Mouse (Mus musculus) subcutaneous adipose tissue, adult 2 months (tissue): ENCODE data around the gene Sec14l1. TPM values are rescaled to one million over a fixed set of nuclear protein-coding genes. Genes with fewer than 3 reads are reported as not detected.

Experiments
- polyA plus RNA-seq: library from polyadenylated mRNA; depleted of rRNA; stranded (reverse); fragments of >200 nt; gene quantifications from 2 replicates; pipeline ENCODE4 v1.2.3, GENCODE M21; 2012; ENCODE audit warnings: low replicate concordance; rRNA removed

Sec14l1 gene
- 91.7 and 93.7 TPM in 2 replicates for polyA plus RNA-seq

GRCm38 (mm10) chr11:117114592-117115345 lies at the start of gene Sec14l1:
TSS of gene Sec14l1 (plus strand) at chr11:117115168.

GRCm38 (mm10) chr11:117199282-117200175 lies 84.6 kb downstream of the Sec14l1 start, which contains the start of gene Sept9:
TSS of gene Sept9 (plus strand) at chr11:117199661.

Other genes starting within 250 kb of the Sec14l1 start
- gene Mgat5b, start 196.3 kb upstream of the Sec14l1 start, polyA plus RNA-seq, result 0.07 and 0.19 TPM in 2 replicates
- 53.0 and 71.0 TPM in 2 replicates for gene Sept9, start 84.5 kb downstream of the Sec14l1 start, polyA plus RNA-seq